Mouse (Mus musculus): Measurements from ENCODE around the gene AI837181.

Gene AI837181

GRCm38 (mm10) chr19:5471846-5472245 is 46.9 kb downstream of the AI837181 start:
- 54% methylated on average over 5 of the region's 5 CpGs for WGBS

GRCm38 (mm10) chr19:5472857-5473256 is 47.9 kb downstream of the AI837181 start:
- 80% methylated on average over 3 of the region's 3 CpGs for WGBS

- WGBS = 6% methylated on average over 22 of the region's 22 CpGs
Observed at GRCm38 (mm10) chr19:5473720-5474119, 48.8 kb downstream of the AI837181 start, which contains the start of gene Efemp2. Efemp2 (plus strand) TSS chr19:5473954.

DNA sequence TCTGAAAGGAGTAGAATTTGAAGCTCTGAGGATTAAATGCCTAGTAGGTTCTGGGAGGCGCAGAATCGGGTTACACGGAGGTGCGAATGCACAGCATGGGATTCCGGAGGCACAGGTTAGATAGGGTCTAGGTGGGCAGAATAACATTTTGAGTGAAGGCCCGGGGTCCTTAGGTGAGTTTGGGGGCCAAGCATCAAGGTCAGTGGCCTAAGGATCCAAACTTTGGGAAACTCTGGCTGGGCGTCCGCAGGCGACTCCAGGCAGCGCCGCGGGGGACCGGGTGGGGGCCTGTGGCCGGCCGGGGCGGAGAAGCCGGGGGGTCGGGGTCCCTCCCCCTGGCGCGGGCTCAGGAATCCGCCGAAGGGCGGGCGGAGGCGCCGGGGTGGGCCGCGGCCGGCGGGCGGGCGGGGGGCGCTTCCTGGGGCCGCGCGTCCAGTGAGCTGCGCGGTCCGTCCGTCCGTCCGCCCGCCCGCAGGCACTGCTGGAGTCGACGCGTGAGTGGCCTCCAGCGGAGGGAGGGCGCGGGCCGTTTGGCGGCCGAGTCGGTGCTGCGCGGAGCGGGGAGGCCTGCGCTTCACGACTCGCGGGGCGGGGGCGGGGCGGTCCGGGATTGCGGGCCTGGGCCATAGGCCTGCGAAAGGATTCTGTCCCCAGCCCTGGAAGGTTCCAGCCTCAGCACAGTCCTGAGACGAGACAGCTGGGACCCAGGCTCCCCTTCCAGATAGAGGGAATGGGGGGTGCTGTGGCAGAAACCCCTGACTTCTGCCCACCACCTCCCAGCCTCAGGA is 49.5 kb downstream of the AI837181 start:
- 2% methylated on average over 62 of the region's 68 CpGs for WGBS

DNA sequence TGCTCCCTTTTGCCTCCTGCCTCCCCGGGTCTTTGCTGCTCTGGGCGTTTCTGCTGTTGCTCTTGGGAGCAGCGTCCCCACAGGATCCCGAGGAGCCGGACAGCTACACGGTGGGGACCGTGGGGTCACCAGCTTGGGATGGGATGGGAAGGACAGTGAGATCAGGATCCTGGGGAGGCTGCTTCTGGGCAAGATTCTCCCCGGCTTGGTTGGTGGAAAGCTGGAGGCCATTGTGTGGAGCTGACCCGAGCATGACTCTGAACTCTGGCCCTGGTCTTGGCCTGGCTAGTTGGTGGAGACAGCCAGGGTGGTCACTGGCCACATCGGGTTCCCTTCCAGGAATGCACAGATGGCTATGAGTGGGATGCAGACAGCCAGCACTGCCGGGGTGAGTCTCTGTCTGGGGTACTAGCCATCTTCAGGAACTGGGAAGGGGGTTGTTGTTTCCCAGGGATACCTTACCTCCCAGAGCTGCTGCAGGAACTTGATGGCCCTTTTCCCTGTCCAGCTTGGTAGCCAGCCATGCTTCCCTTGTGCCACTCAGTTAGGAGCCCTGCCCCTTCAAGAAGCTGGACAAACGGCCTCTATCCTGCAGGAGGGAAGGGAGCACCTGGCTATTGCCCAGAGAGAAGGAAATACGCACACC is 50.2 kb downstream of the AI837181 start:
- WGBS = 26% methylated on average over 13 of the region's 13 CpGs
